Mouse (Mus musculus) heart, postnatal 0 days (tissue): ENCODE results near the gene Asf1b.

ENCODE experiments used
- CTCF ChIP-seq: IDR thresholded peaks from 2 replicates; pipeline ENCODE4 v1.5.1; 2016; ENCODE audit warnings: antibody characterized with exemption, control low read depth, low read depth
- EP300 ChIP-seq: IDR thresholded peaks from 2 replicates; pipeline ENCODE4 v1.6.1; 2016; ENCODE audit warnings: antibody characterized with exemption, low read depth

DNA sequence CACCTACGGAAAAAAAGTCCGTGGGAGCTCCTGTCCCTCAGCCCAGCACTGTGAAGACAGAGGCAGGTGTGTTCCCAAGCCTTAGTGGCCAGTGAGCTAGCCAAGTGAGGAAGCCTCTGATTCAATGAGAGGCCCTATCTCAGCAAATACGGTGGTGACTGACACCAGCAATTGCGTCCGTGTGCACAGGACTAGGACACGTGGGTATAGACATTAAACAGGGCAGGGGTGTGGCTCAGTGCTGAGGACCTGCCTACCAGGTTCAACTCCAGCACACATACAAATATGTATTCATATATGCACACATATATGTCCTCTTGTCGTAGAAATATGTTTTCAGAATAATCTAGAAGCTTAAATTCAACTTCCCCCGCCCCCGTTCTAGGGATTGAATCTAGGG is 64.4 kb downstream of the Asf1b start:
- no peak for TF ChIP-seq CTCF
- TF ChIP-seq EP300 = no peak
